Mouse (Mus musculus) lung, adult 2 months (tissue): ENCODE measurements around the gene Kcnh3.

ENCODE experiments used
- CTCF ChIP-seq: fragments of 200-500 bp; IDR thresholded peaks from 2 replicates; pipeline ENCODE4 v1.5.1; 2011; ENCODE audit warnings: mild to moderate bottlenecking, low read length, control low read depth; ENCODE audit not compliant: insufficient read depth
- POLR2A ChIP-seq: fragments of 200-500 bp; IDR thresholded peaks from 2 replicates; pipeline ENCODE4 v1.6.1; 2011; ENCODE audit warnings: low read depth, mild to moderate bottlenecking, control low read depth, low read length, borderline replicate concordance; ENCODE audit errors: extremely low read depth

DNA sequence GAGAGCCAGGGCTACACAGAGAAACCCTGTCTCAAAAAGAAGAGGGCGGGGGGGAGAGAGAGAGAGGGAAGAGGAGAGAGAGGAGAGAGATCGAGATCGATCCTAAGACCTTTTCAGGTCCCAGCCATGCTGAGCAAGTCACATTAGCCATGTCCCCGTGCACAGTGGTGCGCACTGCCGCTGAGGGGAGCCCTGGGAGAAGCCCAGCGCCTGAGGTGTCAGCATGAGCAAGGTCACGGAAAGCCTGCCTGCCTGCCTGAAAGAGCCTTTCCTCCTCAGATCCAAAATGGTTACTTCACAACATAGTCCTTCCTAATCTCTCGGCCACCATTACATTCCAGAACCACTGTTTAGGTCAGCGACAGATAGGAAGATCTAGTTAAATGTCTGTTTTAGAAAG, 30.3 kb upstream of the Kcnh3 start:
- no peak for TF ChIP-seq CTCF
- no peak for TF ChIP-seq POLR2A
